Mouse (Mus musculus) olfactory bulb, adult 2 months (tissue): ENCODE results near the gene Birc2.

Source experiments
- CTCF ChIP-seq: fragments of 200-500 bp; IDR thresholded peaks from 2 replicates; pipeline ENCODE4 v1.5.1; 2012; ENCODE audit warnings: low read depth, mild to moderate bottlenecking, low read length, moderate library complexity; ENCODE audit not compliant: insufficient read depth
- POLR2A ChIP-seq: fragments of 200-500 bp; IDR thresholded peaks from 2 replicates; pipeline ENCODE4 v1.6.1; 2012; ENCODE audit warnings: mild to moderate bottlenecking, low read depth, low read length, moderate library complexity; ENCODE audit not compliant: insufficient read depth

DNA sequence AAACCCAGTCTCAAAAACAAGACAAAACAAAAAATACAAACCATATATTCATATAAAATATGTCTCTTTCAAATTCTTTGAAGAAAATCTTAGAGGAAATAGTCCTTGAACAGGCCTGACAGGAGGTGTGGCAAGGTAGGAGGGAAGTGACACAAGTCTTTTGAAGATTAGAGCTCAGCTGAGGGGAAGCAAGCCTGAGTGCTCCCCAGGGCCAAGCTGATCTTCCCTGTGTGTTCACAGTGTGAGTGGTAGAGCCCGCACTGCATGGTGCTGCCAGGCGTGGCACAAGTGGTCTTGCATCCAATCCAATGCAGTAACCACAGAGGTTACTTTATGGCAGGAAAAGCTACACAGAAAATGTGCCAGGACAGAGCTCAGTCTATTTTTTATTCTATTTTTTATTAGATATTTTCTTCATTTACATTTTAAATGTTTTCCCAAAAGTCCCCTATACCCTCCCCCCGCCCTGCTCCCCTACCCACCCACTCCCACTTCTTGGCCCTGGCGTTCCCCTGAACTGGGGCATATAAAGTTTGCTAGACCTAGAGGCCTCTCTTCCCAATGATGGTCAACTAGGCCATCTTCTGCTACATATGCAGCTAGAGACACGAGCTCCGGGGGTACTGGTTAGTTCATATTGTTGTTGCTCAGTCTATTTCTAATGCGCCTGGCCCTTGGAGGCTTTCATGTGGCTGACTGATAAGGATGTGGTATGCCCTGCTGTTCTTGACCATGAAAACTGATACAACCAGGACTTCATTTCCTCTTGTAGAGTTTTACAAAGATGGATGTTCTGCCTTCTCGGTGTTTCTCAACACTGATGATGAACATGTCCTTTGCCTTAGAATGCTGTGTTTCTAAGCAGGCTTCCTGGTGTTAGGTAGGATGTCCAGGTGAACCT lies 56.4 kb downstream of the Birc2 start:
- TF ChIP-seq POLR2A (no peak), CTCF (no peak)
